Mouse (Mus musculus) ES-E14 (cell line): ENCODE data around the gene Fancc. TPM values are rescaled to one million over a fixed set of nuclear protein-coding genes. Genes with fewer than 3 reads are reported as not detected.

Experiments
- DNase-seq: peaks from one replicate; pipeline ENCODE4 v3.0.0-alpha.2; 2013; ENCODE audit warnings: low read depth, low spot score
- H3K27ac ChIP-seq: 2 replicates; pipeline ENCODE4 v1.5.1; 2012; ENCODE audit warnings: low read depth, mild to moderate bottlenecking, low read length, moderate library complexity, mixed read lengths; ENCODE audit not compliant: poor library complexity, insufficient read depth, severe bottlenecking
- H3K36me3 ChIP-seq: 2 replicates; pipeline ENCODE4 v1.6.1; 2012; ENCODE audit warnings: mild to moderate bottlenecking, low read length, moderate library complexity, mixed read lengths; ENCODE audit not compliant: control insufficient read depth, poor library complexity, insufficient read depth, severe bottlenecking
- H3K4me1 ChIP-seq, 2 experiments: fragments of 150-350 bp in 1 of 2; sonication (generic) in 1 of 2; 2 replicates each; pipeline ENCODE4 v1.6.1; 2012; ENCODE audit warnings: low read length in 2 of 2, mild to moderate bottlenecking in 1 of 2, mixed read lengths in 1 of 2; ENCODE audit not compliant: control insufficient read depth in 2 of 2, insufficient read depth in 2 of 2, poor library complexity in 1 of 2
- H3K4me3 ChIP-seq, 2 experiments: fragments of 150-350 bp in 1 of 2; sonication (generic) in 1 of 2; 2 replicates each; pipeline ENCODE4 v1.5.1; 2012; ENCODE audit warnings: low read length in 2 of 2, low read depth in 1 of 2, mild to moderate bottlenecking in 1 of 2, mixed read lengths in 1 of 2; ENCODE audit not compliant: insufficient read depth in 1 of 2, poor library complexity in 1 of 2, severe bottlenecking in 1 of 2
- H3K9ac ChIP-seq: 2 replicates; pipeline ENCODE4 v1.6.1; 2012; ENCODE audit warnings: low read depth, mild to moderate bottlenecking, low read length, mixed read lengths; ENCODE audit not compliant: poor library complexity, insufficient read depth, severe bottlenecking
- H3K9me3 ChIP-seq: fragments of 150-350 bp; sonication (generic); 2 replicates; pipeline ENCODE4 v1.6.1; 2012; ENCODE audit warnings: low read depth, mild to moderate bottlenecking, low read length; ENCODE audit not compliant: control insufficient read depth, insufficient read depth
- CHD2 ChIP-seq: IDR thresholded peaks from 2 replicates; pipeline ENCODE4 v1.6.1; 2014; ENCODE audit warnings: mild to moderate bottlenecking, low read depth, low read length, inconsistent platforms
- HCFC1 ChIP-seq: IDR thresholded peaks from 2 replicates; pipeline ENCODE4 v1.6.1; 2012; ENCODE audit warnings: low read length, inconsistent platforms, borderline replicate concordance; ENCODE audit not compliant: insufficient read depth
- MAFK ChIP-seq: IDR thresholded peaks from 2 replicates; pipeline ENCODE4 v1.6.1; 2014; ENCODE audit warnings: mild to moderate bottlenecking, low read depth, low read length, inconsistent platforms; ENCODE audit not compliant: insufficient read depth
- ZC3H11A ChIP-seq: IDR thresholded peaks from 2 replicates; pipeline ENCODE4 v1.6.1; 2012; ENCODE audit warnings: low read depth, mild to moderate bottlenecking, inconsistent platforms, low read length, borderline replicate concordance
- ZNF384 ChIP-seq: IDR thresholded peaks from 2 replicates; pipeline ENCODE4 v1.6.1; 2012; ENCODE audit warnings: low read depth, low read length, inconsistent platforms
- in situ Hi-C, 2 experiments: fragments of 600-800 bp; cut with MboI; formaldehyde crosslinking; loops; one replicate each; pipeline ENCODE4 v1.15.1; 2025; ENCODE audit warnings: low sequenced_read_pairs in 2 of 2, inconsistent platforms in 1 of 2; ENCODE audit not compliant: unreplicated experiment in 2 of 2
- total RNA-seq: library from RNA; depleted of rRNA; stranded (reverse); fragments of 300-350 nt; gene quantifications from 2 replicates; pipeline ENCODE4 v1.2.3, GENCODE M21; 2012

Fancc gene
- total RNA-seq, 1 experiment, result 9.4 TPM

- Histone ChIP-seq H3K9me3 (no peaks in the 10 kb centered on the region), H3K4me1 (no peaks in the 10 kb centered on the region), H3K36me3 (no peaks in the 10 kb centered on the region), H3K27ac (no peak overlapping the region), H3K9ac (no peak overlapping the region), H3K4me3 (no peak overlapping the region)
- no peak for DNase-seq
- TF ChIP-seq ZNF384, result no peak
- no peak for TF ChIP-seq ZC3H11A
- no peak for TF ChIP-seq MAFK
- TF ChIP-seq CHD2, result no peak
- TF ChIP-seq HCFC1, result no peak
- in situ Hi-C loops, result no loop called here
These were observed 99.7 kb downstream of the Fancc start for GRCm38 (mm10) chr13:63397420-63397819.

GRCm38 (mm10) chr13:63394304-63395063, 102.6 kb downstream of the Fancc start:
- Histone ChIP-seq H3K36me3 (no peaks in the 10 kb centered on the region), H3K9ac (no peak overlapping the region), H3K4me1 (no peaks in the 10 kb centered on the region), H3K4me3 (no peak overlapping the region), H3K9me3 (no peaks in the 10 kb centered on the region), H3K27ac (no peak overlapping the region)
- no peak for TF ChIP-seq ZC3H11A
- TF ChIP-seq HCFC1, result no peak
- TF ChIP-seq MAFK, result no peak
- no peak for TF ChIP-seq CHD2
- no peak for TF ChIP-seq ZNF384
- in situ Hi-C loops, result no loop called here
- DNase-seq, result no peak

- no peak for TF ChIP-seq CHD2
- Histone ChIP-seq H3K9me3 (no peaks in the 10 kb centered on the region), H3K4me1 (no peaks in the 10 kb centered on the region), H3K36me3 (no peaks in the 10 kb centered on the region), H3K9ac (no peak overlapping the region), H3K4me3 (no peak overlapping the region), H3K27ac (no peak overlapping the region)
- in situ Hi-C loops, result no loop called here
- no peak for DNase-seq
These were observed 111.8 kb downstream of the Fancc start for GRCm38 (mm10) chr13:63385234-63385633.

- no peak for TF ChIP-seq ZC3H11A
- no peak for TF ChIP-seq MAFK
- TF ChIP-seq ZNF384, result no peak
- TF ChIP-seq CHD2, result no peak
- no peak for TF ChIP-seq HCFC1
- Histone ChIP-seq H3K9me3 (no peaks in the 10 kb centered on the region), H3K4me3 (no peak overlapping the region), H3K9ac (no peak overlapping the region), H3K4me1 (no peaks in the 10 kb centered on the region), H3K27ac (no peak overlapping the region), H3K36me3 (no peaks in the 10 kb centered on the region)
- DNase-seq, result no peak
- in situ Hi-C loops, result no loop called here
These were observed 112.3 kb downstream of the Fancc start for GRCm38 (mm10) chr13:63384775-63385174.

GRCm38 (mm10) chr13:63382206-63382605, 114.9 kb downstream of the Fancc start:
- Histone ChIP-seq H3K9me3 (no peaks in the 10 kb centered on the region), H3K36me3 (no peaks in the 10 kb centered on the region), H3K27ac (no peak overlapping the region), H3K9ac (no peak overlapping the region), H3K4me3 (no peak overlapping the region), H3K4me1 (no peaks in the 10 kb centered on the region)
- in situ Hi-C loops, result no loop called here
- no peak for TF ChIP-seq MAFK
- TF ChIP-seq ZC3H11A, result no peak
- TF ChIP-seq HCFC1, result no peak
- no peak for TF ChIP-seq ZNF384
- no peak for TF ChIP-seq CHD2
- DNase-seq, result no peak
